ENCODE assay signal across 15 mouse cellular contexts in genomic region chr15:81577743-81578165, GRCm38 (mm10). TPM values are rescaled to one million over a fixed set of nuclear protein-coding genes. Genes with fewer than 3 reads are reported as not detected.
DNase-seq lines count a peak whose midpoint lies in the region; ATAC-seq and TF ChIP-seq lines count a peak whose summit lies in the region.
"Had no signal": no experiment of that assay in that cellular context is flagged by ENCODE, and none has a peak within 500 bp of the region (broad histone marks: within the 10 kb centered on the region; RNA-seq: fewer than 3 reads in every experiment).

No protein-coding gene starts in this region.

- no peak for TF ChIP-seq CTCF in liver, embryonic 14.5 days (IDR thresholded peaks at IDR 0.05; ENCODE audit: low read depth)

- no peaks in the 10 kb centered on the region for H3K9me3 ChIP-seq in liver, embryonic 14.5 days (ENCODE audit: control insufficient read depth, low read length)
- H3K9me3 ChIP-seq: embryonic facial prominence, embryonic 12.5 days; neural tube, embryonic 13.5 days had no signal

- 56% methylated on average over 7 of the region's 7 CpGs for WGBS in liver, embryonic 14.5 days (ENCODE audit: insufficient replicate concordance)

- peak overlapping the region; percentile 52 for H3K9ac ChIP-seq in liver, embryonic 14.5 days (replicated peaks)
- H3K9ac ChIP-seq: embryonic facial prominence, embryonic 12.5 days; neural tube, embryonic 13.5 days had no signal

- peak overlapping the region; percentile 66 for H3K27ac ChIP-seq in liver, embryonic 14.5 days
- H3K27ac ChIP-seq: embryonic facial prominence, embryonic 12.5 days; neural tube, embryonic 13.5 days had no signal

- intact Hi-C loops in left cerebral cortex, postnatal 36 days (cut with DNase I): no loop called here

- no peaks in the 10 kb centered on the region for H3K36me3 ChIP-seq in liver, embryonic 14.5 days (replicated peaks; ENCODE audit: control insufficient read depth, insufficient read depth, low read depth)
- H3K36me3 ChIP-seq: embryonic facial prominence, embryonic 12.5 days; neural tube, embryonic 13.5 days had no signal

- H3K4me1 ChIP-seq in liver, embryonic 14.5 days (replicated peaks; ENCODE audit: control insufficient read depth in 2 of 2, insufficient read depth in 2 of 2, low read length in 1 of 2): peaks cover 15% of the 10 kb centered on the region in 2 experiments
- H3K4me1 ChIP-seq: embryonic facial prominence, embryonic 12.5 days; neural tube, embryonic 13.5 days had no signal

- H3K4me2 ChIP-seq in liver, embryonic 14.5 days (ENCODE audit: low read depth): peak overlapping the region; percentile 52
- H3K4me2 ChIP-seq: embryonic facial prominence, embryonic 12.5 days; neural tube, embryonic 13.5 days had no signal

- TF ChIP-seq EP300 in liver, embryonic 14.5 days (IDR thresholded peaks at IDR 0.05; ENCODE audit: low read depth): peak; percentile 82

- DNase-seq in spleen, postnatal 10 days (ENCODE audit: low spot score in 2 of 2): peak; percentile 55
- DNase-seq in spleen, postnatal 14 days (ENCODE audit: low spot score in 2 of 2): no peak
- DNase-seq in liver, embryonic 14.5 days (ENCODE audit: low read depth in 3 of 3, low spot score in 3 of 3): peak; percentile 62 to 69 (median 67)
- no peak for DNase-seq in adrenal gland, postnatal 14 days
- DNase-seq in right cerebral cortex, postnatal 14 days: no peak
- no peak for DNase-seq in left cerebral cortex, postnatal 36 days (ENCODE audit: low spot score in 2 of 2)
- DNase-seq: adrenal gland, postnatal 10 days; gastrocnemius, postnatal 36 days; kidney, postnatal 14 days; lung, adult 18-20 months; lung, postnatal 4 days had no signal

- peak; percentile 63; the same call in 1 of the 2 replicates for ATAC-seq in common myeloid progenitor, adult 5-6 weeks (replicated peaks; ENCODE audit: low read depth, poor library complexity, severe bottlenecking)
- peak; percentile 94 for ATAC-seq in liver, embryonic 14.5 days (ENCODE audit: insufficient read depth)
- ATAC-seq: CD4-positive, CD25-positive, alpha-beta regulatory T cell, adult 4 months had no signal

- peak overlapping the region in 1 of 2 experiments; percentile 12; a peak in 2 of 4 replicates for H3K4me3 ChIP-seq in liver, embryonic 14.5 days (ENCODE audit: insufficient read depth in 1 of 2, low read depth in 2 of 2, low read length in 2 of 2)
- H3K4me3 ChIP-seq: embryonic facial prominence, embryonic 12.5 days; neural tube, embryonic 13.5 days had no signal

- H3K27me3 ChIP-seq in liver, embryonic 14.5 days (ENCODE audit: control insufficient read depth, insufficient read depth, low read length): no peaks in the 10 kb centered on the region
- H3K27me3 ChIP-seq: embryonic facial prominence, embryonic 12.5 days; neural tube, embryonic 13.5 days had no signal

RNA-seq across cellular contexts. Expression of gene Ep300, which starts 7.4 kb away (rescaled TPM):
- total RNA-seq in common myeloid progenitor, adult 5-6 weeks (2017): 37.0 and 45.9 TPM in 2 replicates
- 11.0 and 13.4 TPM in 2 replicates for polyA plus RNA-seq in liver, embryonic 14.5 days (2012; rRNA removed)
- polyA plus RNA-seq in liver, embryonic 14.5 days (2014; fragmentation: Nextera tagmentation; extraction: Ambion mirVana): 6.1 and 7.5 TPM in 2 replicates
- total RNA-seq in adrenal gland, postnatal 14 days (2021): 68.0 and 79.0 TPM in 2 replicates
- 10 to 100 TPM; 68.3 to 82.0 TPM for total RNA-seq in left cerebral cortex, postnatal 36 days (2021)

Comparison
In these comparisons a context has a peak if more than half of its experiments do, and no peak if none do; other contexts are left out.
1. DNase-seq: peak in spleen, postnatal 10 days (2 of 2) and liver, embryonic 14.5 days (3 of 3); none in spleen, postnatal 14 days (0 of 2), adrenal gland, postnatal 14 days (single experiment), right cerebral cortex, postnatal 14 days (single experiment) and left cerebral cortex, postnatal 36 days (0 of 2).